Comparison of ENCODE assay signal across 19 mouse cellular contexts in genomic region chr10:39550791-39551190, GRCm38 (mm10).
DNase-seq lines count a peak whose midpoint lies in the region; ATAC-seq and TF ChIP-seq lines count a peak whose summit lies in the region.
"Had no signal": no experiment of that assay in that cellular context is flagged by ENCODE, and none has a peak within 500 bp of the region (broad histone marks: within the 10 kb centered on the region; RNA-seq: fewer than 3 reads in every experiment).

No protein-coding gene starts in this region.

- no peak for TF ChIP-seq CTCF in stomach, postnatal 0 days (IDR thresholded peaks at IDR 0.05; ENCODE audit: low read depth)

- DNase-seq in forebrain, embryonic 11.5 days (ENCODE audit: low spot score): no peak
- no peak for DNase-seq in stomach, postnatal 0 days (ENCODE audit: low spot score)
- DNase-seq in adipocyte (ENCODE audit: low spot score): no peak
- DNase-seq in gastrocnemius, adult 8-10 months (ENCODE audit: low spot score in 2 of 2): no peak
- DNase-seq: cerebellum, adult 18-20 months; heart, postnatal 14 days; kidney, adult 8-10 months; lung, adult 18-20 months; thymus, postnatal 36 days had no signal

- no peak for ATAC-seq in forebrain, embryonic 15.5 days (replicated peaks)
- ATAC-seq in forebrain, embryonic 11.5 days (replicated peaks; ENCODE audit: low FRiP score): no peak; the same call in 1 of the 2 replicates
- no peak for ATAC-seq in stomach, embryonic 15.5 days (ENCODE audit: insufficient read depth, low FRiP score, low read depth)
- ATAC-seq in stomach, postnatal 0 days (ENCODE audit: low FRiP score, low TSS enrichment): no peak
- ATAC-seq in midbrain, embryonic 16.5 days: no peak
- ATAC-seq: inflammation-experienced regulatory T-cells, adult 6 months had no signal

- no peak overlapping the region for H3K9ac ChIP-seq in forebrain, embryonic 15.5 days (replicated peaks)
- no peak overlapping the region for H3K9ac ChIP-seq in forebrain, embryonic 11.5 days (ENCODE audit: low read length)
- no peak overlapping the region for H3K9ac ChIP-seq in stomach, embryonic 15.5 days
- H3K9ac ChIP-seq in stomach, postnatal 0 days (ENCODE audit: low read length): no peak overlapping the region
- H3K9ac ChIP-seq in midbrain, embryonic 16.5 days (ENCODE audit: low read depth, low read length): no peak overlapping the region
- H3K9ac ChIP-seq: forebrain, embryonic 12.5 days; heart, embryonic 12.5 days had no signal

- H3K4me2 ChIP-seq in forebrain, embryonic 15.5 days (replicated peaks): no peak overlapping the region
- H3K4me2 ChIP-seq in forebrain, embryonic 11.5 days (ENCODE audit: low read depth, low read length, severe bottlenecking): no peak overlapping the region
- no peak overlapping the region for H3K4me2 ChIP-seq in stomach, embryonic 15.5 days
- no peak overlapping the region for H3K4me2 ChIP-seq in stomach, postnatal 0 days (replicated peaks; ENCODE audit: low read depth)
- no peak overlapping the region for H3K4me2 ChIP-seq in midbrain, embryonic 16.5 days (ENCODE audit: low read length)
- H3K4me2 ChIP-seq: forebrain, embryonic 12.5 days; heart, embryonic 12.5 days; liver, embryonic 11.5 days had no signal

- no peaks in the 10 kb centered on the region for H3K36me3 ChIP-seq in forebrain, embryonic 15.5 days
- H3K36me3 ChIP-seq in forebrain, embryonic 11.5 days (ENCODE audit: control insufficient read depth, insufficient read depth, low read length): no peaks in the 10 kb centered on the region
- H3K36me3 ChIP-seq in stomach, embryonic 15.5 days: no peaks in the 10 kb centered on the region
- H3K36me3 ChIP-seq in stomach, postnatal 0 days (ENCODE audit: control insufficient read depth, insufficient read depth, low read length): no peaks in the 10 kb centered on the region
- no peaks in the 10 kb centered on the region for H3K36me3 ChIP-seq in midbrain, embryonic 16.5 days (ENCODE audit: control insufficient read depth, insufficient read depth, low read length)

- H3K4me3 ChIP-seq in forebrain, embryonic 15.5 days: no peak overlapping the region
- no peak overlapping the region for H3K4me3 ChIP-seq in forebrain, embryonic 11.5 days (ENCODE audit: low read depth, low read length)
- no peak overlapping the region for H3K4me3 ChIP-seq in stomach, embryonic 15.5 days (replicated peaks)
- no peak overlapping the region for H3K4me3 ChIP-seq in stomach, postnatal 0 days (ENCODE audit: low read depth, low read length)
- H3K4me3 ChIP-seq in midbrain, embryonic 16.5 days (ENCODE audit: low read depth, low read length): no peak overlapping the region
- H3K4me3 ChIP-seq: forebrain, embryonic 12.5 days; heart, embryonic 12.5 days; left cerebral cortex, adult 2 months; megakaryocyte, embryonic 14.5 days; myocyte had no signal

- H3K27me3 ChIP-seq in forebrain, embryonic 15.5 days: no peaks in the 10 kb centered on the region
- no peaks in the 10 kb centered on the region for H3K27me3 ChIP-seq in forebrain, embryonic 11.5 days (ENCODE audit: control insufficient read depth, insufficient read depth, low read length)
- no peaks in the 10 kb centered on the region for H3K27me3 ChIP-seq in stomach, embryonic 15.5 days (replicated peaks)
- H3K27me3 ChIP-seq in stomach, postnatal 0 days (ENCODE audit: control insufficient read depth, insufficient read depth, low read length): no peaks in the 10 kb centered on the region
- H3K27me3 ChIP-seq in midbrain, embryonic 16.5 days (ENCODE audit: control insufficient read depth, insufficient read depth, low read depth, low read length): no peaks in the 10 kb centered on the region
- H3K27me3 ChIP-seq: forebrain, embryonic 12.5 days; heart, embryonic 12.5 days; megakaryocyte, embryonic 14.5 days had no signal

- WGBS in forebrain, embryonic 15.5 days: 87% methylated on average over 2 of the region's 2 CpGs
- WGBS in forebrain, embryonic 11.5 days: 89% methylated on average over 2 of the region's 2 CpGs
- 82% methylated on average over 2 of the region's 2 CpGs for WGBS in stomach, embryonic 15.5 days
- 85% methylated on average over 2 of the region's 2 CpGs for WGBS in stomach, postnatal 0 days
- WGBS in midbrain, embryonic 16.5 days: 73% methylated on average over 2 of the region's 2 CpGs

- H3K9me3 ChIP-seq in forebrain, embryonic 15.5 days: no peaks in the 10 kb centered on the region
- H3K9me3 ChIP-seq in forebrain, embryonic 11.5 days (ENCODE audit: control insufficient read depth, low read length): no peaks in the 10 kb centered on the region
- no peaks in the 10 kb centered on the region for H3K9me3 ChIP-seq in stomach, embryonic 15.5 days
- no peaks in the 10 kb centered on the region for H3K9me3 ChIP-seq in stomach, postnatal 0 days (ENCODE audit: control insufficient read depth, low read length)
- H3K9me3 ChIP-seq in midbrain, embryonic 16.5 days (replicated peaks; ENCODE audit: control insufficient read depth, low read length, poor library complexity, severe bottlenecking): no peaks in the 10 kb centered on the region
- H3K9me3 ChIP-seq: forebrain, embryonic 12.5 days; heart, embryonic 12.5 days; megakaryocyte, embryonic 14.5 days had no signal

- H3K27ac ChIP-seq in forebrain, embryonic 15.5 days (replicated peaks): 0 out of 2 replicates have a peak overlapping the region, but pooled peaks have one; percentile 90
- no peak overlapping the region for H3K27ac ChIP-seq in forebrain, embryonic 11.5 days (ENCODE audit: low read depth, low read length)
- 0 out of 2 replicates have a peak overlapping the region, but pooled peaks have one; percentile 70 for H3K27ac ChIP-seq in stomach, embryonic 15.5 days
- no peak overlapping the region for H3K27ac ChIP-seq in stomach, postnatal 0 days (replicated peaks)
- H3K27ac ChIP-seq in midbrain, embryonic 16.5 days (ENCODE audit: low read length): peak overlapping the region; percentile 91; the same call in 1 of the 2 replicates
- H3K27ac ChIP-seq: left cerebral cortex, adult 2 months had no signal

- H3K4me1 ChIP-seq in forebrain, embryonic 15.5 days: peaks cover 70% of the 10 kb centered on the region
- H3K4me1 ChIP-seq in forebrain, embryonic 11.5 days (replicated peaks; ENCODE audit: control insufficient read depth, insufficient read depth, low read length): peaks cover 35% of the 10 kb centered on the region
- H3K4me1 ChIP-seq in stomach, embryonic 15.5 days: peaks cover 31% of the 10 kb centered on the region
- H3K4me1 ChIP-seq in stomach, postnatal 0 days (replicated peaks; ENCODE audit: control insufficient read depth, insufficient read depth): peaks cover 6% of the 10 kb centered on the region; the same call in 1 of the 2 replicates
- peaks cover 56% of the 10 kb centered on the region for H3K4me1 ChIP-seq in midbrain, embryonic 16.5 days (ENCODE audit: control insufficient read depth, insufficient read depth, low read length)

- no peak for TF ChIP-seq EP300 in stomach, postnatal 0 days (optimal IDR thresholded peaks at IDR 0.05)

Comparison
In these comparisons a context has a peak if more than half of its experiments do, and no peak if none do; other contexts are left out.
1. H3K27ac ChIP-seq: peak in forebrain, embryonic 15.5 days (single experiment), stomach, embryonic 15.5 days (single experiment) and midbrain, embryonic 16.5 days (single experiment); none in forebrain, embryonic 11.5 days (single experiment) and stomach, postnatal 0 days (single experiment).